15 mouse cellular contexts compared by ENCODE assay signal in the genomic region with DNA sequence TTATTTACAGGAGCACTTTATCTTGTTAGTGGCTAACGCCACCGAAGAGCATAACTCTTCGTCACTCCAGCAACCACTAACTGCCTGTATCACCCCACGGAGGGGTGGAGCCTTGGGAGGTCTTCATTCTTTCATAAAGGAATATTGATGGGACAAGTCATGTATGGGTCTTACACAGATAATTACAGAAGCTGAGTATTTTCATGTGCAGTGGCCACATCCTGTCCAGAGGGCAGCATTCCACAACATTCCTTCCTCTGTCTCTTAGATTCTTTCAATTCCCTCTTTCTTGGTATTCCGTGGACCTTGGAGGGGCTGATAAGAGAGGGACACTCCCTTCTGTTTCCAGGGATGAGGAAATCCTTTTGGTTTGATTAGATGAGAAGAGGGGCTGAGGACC. TPM values are rescaled to one million over a fixed set of nuclear protein-coding genes. Genes with fewer than 3 reads are reported as not detected.
"Had no signal": no experiment of that assay in that cellular context is flagged by ENCODE, and none has a peak within 500 bp of the region (broad histone marks: within the 10 kb centered on the region; RNA-seq: fewer than 3 reads in every experiment).

No protein-coding gene starts in this region.

- H3K4me1 ChIP-seq: kidney, embryonic 15.5 days; limb, embryonic 13.5 days; liver, embryonic 15.5 days; megakaryocyte, embryonic 14.5 days; neural tube, embryonic 12.5 days had no signal

- H3K9me3 ChIP-seq: kidney, embryonic 15.5 days; limb, embryonic 13.5 days; liver, embryonic 15.5 days; lung, embryonic 15.5 days; megakaryocyte, embryonic 14.5 days; midbrain, embryonic 13.5 days; neural tube, embryonic 12.5 days had no signal

- H3K9ac ChIP-seq: kidney, embryonic 15.5 days; limb, embryonic 13.5 days; liver, embryonic 15.5 days; lung, embryonic 15.5 days; midbrain, embryonic 13.5 days; neural tube, embryonic 12.5 days had no signal

- DNase-seq: spleen, adult 18-20 months; thymus, adult 2 months; thymus, postnatal 25 days had no signal

- H3K4me3 ChIP-seq: kidney, embryonic 15.5 days; layer of hippocampus, adult 2 months; limb, embryonic 13.5 days; liver, embryonic 15.5 days; lung, embryonic 15.5 days; megakaryocyte, embryonic 14.5 days; midbrain, embryonic 13.5 days; neural tube, embryonic 12.5 days had no signal

- H3K4me2 ChIP-seq: kidney, embryonic 15.5 days; limb, embryonic 13.5 days; liver, embryonic 15.5 days; lung, embryonic 15.5 days; midbrain, embryonic 13.5 days; neural tube, embryonic 12.5 days had no signal

- H3K36me3 ChIP-seq: kidney, embryonic 15.5 days; limb, embryonic 13.5 days; liver, embryonic 15.5 days; lung, embryonic 15.5 days; midbrain, embryonic 13.5 days; neural tube, embryonic 12.5 days had no signal

- H3K27me3 ChIP-seq: kidney, embryonic 15.5 days; liver, embryonic 15.5 days; lung, embryonic 15.5 days; megakaryocyte, embryonic 14.5 days; midbrain, embryonic 13.5 days; neural tube, embryonic 12.5 days had no signal

- H3K27ac ChIP-seq: hindbrain, postnatal 0 days; kidney, embryonic 15.5 days; layer of hippocampus, adult 2 months; limb, embryonic 13.5 days; liver, embryonic 15.5 days; lung, embryonic 15.5 days; macrophage; midbrain, embryonic 13.5 days; neural tube, embryonic 12.5 days had no signal

- ATAC-seq: hindbrain, postnatal 0 days; midbrain, embryonic 13.5 days had no signal

RNA-seq across cellular contexts. Expression of a gene that starts 28.7 kb away (rescaled TPM):
- total RNA-seq: monocyte, adult 5-6 weeks; neutrophil, adult 5-6 weeks had no signal
